Mouse (Mus musculus): ENCODE results near the gene Wdcp.

DNA sequence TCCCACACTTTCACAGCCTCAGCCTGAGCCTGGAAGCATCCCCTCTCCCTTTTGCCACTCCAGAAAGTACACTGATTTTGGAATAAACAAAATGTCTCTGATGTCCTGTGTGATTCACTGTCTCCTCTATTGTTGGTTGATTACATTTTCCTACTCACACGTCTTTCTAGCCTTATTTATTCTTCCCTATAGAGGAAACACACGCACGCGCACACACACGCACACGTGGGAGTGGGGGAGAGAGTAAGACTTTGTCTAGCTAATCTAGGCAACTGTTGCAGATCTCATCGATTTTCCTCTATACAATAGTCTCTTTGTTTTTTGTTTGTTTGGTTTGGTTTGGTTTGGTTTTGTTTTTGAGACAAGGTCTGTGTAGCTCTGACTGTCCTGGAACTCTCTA is 65.3 kb downstream of the Wdcp start:
- TF ChIP-seq CTCF (IDR thresholded peaks at IDR 0.05; ENCODE audit: low read depth) (no peak), EP300 (IDR thresholded peaks at IDR 0.05; ENCODE audit: low read depth) (no peak)
